Mouse (Mus musculus): ENCODE results near the gene Ccdc3.

Ccdc3 gene

GRCm38 (mm10) chr2:5161908-5162674 is 24.5 kb downstream of the Ccdc3 start:
- DNase-seq = no peak

GRCm38 (mm10) chr2:5162756-5163155 is 25.2 kb downstream of the Ccdc3 start:
- DNase-seq = no peak

GRCm38 (mm10) chr2:5165941-5166361 is 28.4 kb downstream of the Ccdc3 start:
- no peak for DNase-seq

- DNase-seq = no peak
Observed at GRCm38 (mm10) chr2:5166796-5167195, 29.2 kb downstream of the Ccdc3 start.

- DNase-seq = no peak
Observed at GRCm38 (mm10) chr2:5170815-5171214, 33.2 kb downstream of the Ccdc3 start.

GRCm38 (mm10) chr2:5171301-5172000 is 33.9 kb downstream of the Ccdc3 start:
- no peak for DNase-seq

- DNase-seq = no peak
Observed at GRCm38 (mm10) chr2:5172773-5173172, 35.2 kb downstream of the Ccdc3 start.

- DNase-seq = no peak
Observed at GRCm38 (mm10) chr2:5174716-5175115, 37.1 kb downstream of the Ccdc3 start.

GRCm38 (mm10) chr2:5181462-5182443 is 44.2 kb downstream of the Ccdc3 start:
- no peak for DNase-seq

GRCm38 (mm10) chr2:5184166-5184565 is 46.6 kb downstream of the Ccdc3 start:
- no peak for DNase-seq

- DNase-seq = no peak
Observed at GRCm38 (mm10) chr2:5185631-5186030, 48.1 kb downstream of the Ccdc3 start.

- DNase-seq = no peak
Observed at GRCm38 (mm10) chr2:5192156-5192555, 54.6 kb downstream of the Ccdc3 start.

- no peak for DNase-seq
Observed at GRCm38 (mm10) chr2:5193071-5193470, 55.5 kb downstream of the Ccdc3 start.

GRCm38 (mm10) chr2:5194701-5195215 is 57.2 kb downstream of the Ccdc3 start:
- no peak for DNase-seq

GRCm38 (mm10) chr2:5197486-5197885 is 59.9 kb downstream of the Ccdc3 start:
- DNase-seq = no peak

GRCm38 (mm10) chr2:5199289-5199688 is 61.7 kb downstream of the Ccdc3 start:
- DNase-seq = no peak

- no peak for DNase-seq
Observed at GRCm38 (mm10) chr2:5200817-5201364, 63.3 kb downstream of the Ccdc3 start.

GRCm38 (mm10) chr2:5203146-5203545 is 65.6 kb downstream of the Ccdc3 start:
- DNase-seq = no peak

GRCm38 (mm10) chr2:5204941-5205340 is 67.4 kb downstream of the Ccdc3 start:
- DNase-seq = no peak

- DNase-seq = no peak
Observed at GRCm38 (mm10) chr2:5206651-5207050, 69.1 kb downstream of the Ccdc3 start.

- no peak for DNase-seq
Observed at GRCm38 (mm10) chr2:5214581-5214980, 77.0 kb downstream of the Ccdc3 start.

GRCm38 (mm10) chr2:5215252-5215815 is 77.8 kb downstream of the Ccdc3 start:
- DNase-seq = no peak
